Mouse (Mus musculus) kidney, adult 8-10 months (tissue): ENCODE results near the gene Col18a1.
A peak's percentile ranks its signal among the peaks of the same experiment; 100 is the strongest.

ENCODE experiments used
- DNase-seq, 2 experiments: peaks; one replicate each; pipeline ENCODE4 v3.0.0; 2022

The Col18a1 gene

GRCm38 (mm10) chr10:77180110-77180509, 13.8 kb upstream of the Col18a1 start:
- no peak for DNase-seq

- no peak for DNase-seq
These were observed 12.3 kb upstream of the Col18a1 start for GRCm38 (mm10) chr10:77178691-77179090.

- no peak for DNase-seq
These were observed 4.1 kb upstream of the Col18a1 start for GRCm38 (mm10) chr10:77170400-77170799.

- peak; percentile 65 to 68 for DNase-seq
These were observed 916 bp downstream of the Col18a1 start for GRCm38 (mm10) chr10:77165318-77165945.

- no peak for DNase-seq
These were observed 1.8 kb downstream of the Col18a1 start for GRCm38 (mm10) chr10:77164437-77165052.

GRCm38 (mm10) chr10:77164041-77164436, 2.3 kb downstream of the Col18a1 start:
- no peak for DNase-seq

- no peak for DNase-seq
These were observed 2.9 kb downstream of the Col18a1 start for GRCm38 (mm10) chr10:77163392-77163977.

- DNase-seq = no peak
These were observed 6.8 kb downstream of the Col18a1 start for GRCm38 (mm10) chr10:77159573-77159972.

- no peak for DNase-seq
These were observed 7.4 kb downstream of the Col18a1 start for GRCm38 (mm10) chr10:77158948-77159347.

GRCm38 (mm10) chr10:77157245-77158019, 8.9 kb downstream of the Col18a1 start:
- no peak for DNase-seq

GRCm38 (mm10) chr10:77152178-77152621, 14.1 kb downstream of the Col18a1 start:
- DNase-seq = peak; percentile 73 to 85

GRCm38 (mm10) chr10:77151551-77152002, 14.8 kb downstream of the Col18a1 start:
- peak; percentile 59 to 71 for DNase-seq

- DNase-seq = no peak
These were observed 15.3 kb downstream of the Col18a1 start for GRCm38 (mm10) chr10:77150947-77151521.

GRCm38 (mm10) chr10:77150016-77150415, 16.3 kb downstream of the Col18a1 start:
- no peak for DNase-seq

GRCm38 (mm10) chr10:77147545-77147944, 18.8 kb downstream of the Col18a1 start:
- DNase-seq = no peak

GRCm38 (mm10) chr10:77146901-77147463, 19.4 kb downstream of the Col18a1 start:
- peak; percentile 92 to 97 for DNase-seq

- no peak for DNase-seq
These were observed 20.4 kb downstream of the Col18a1 start for GRCm38 (mm10) chr10:77145946-77146345.

- DNase-seq = peak; percentile 60 to 70
These were observed 22.0 kb downstream of the Col18a1 start for GRCm38 (mm10) chr10:77144372-77144771.

- DNase-seq = peak; percentile 92 to 94
These were observed 24.0 kb downstream of the Col18a1 start for GRCm38 (mm10) chr10:77142328-77142727.

GRCm38 (mm10) chr10:77138304-77138703, 28.0 kb downstream of the Col18a1 start:
- no peak for DNase-seq

GRCm38 (mm10) chr10:77136205-77136604, 30.1 kb downstream of the Col18a1 start:
- DNase-seq = no peak

- DNase-seq = no peak
These were observed 31.0 kb downstream of the Col18a1 start for GRCm38 (mm10) chr10:77135274-77135829.
